Mouse (Mus musculus): ENCODE data around the gene Ammecr1. TPM values are rescaled to one million over a fixed set of nuclear protein-coding genes. Genes with fewer than 3 reads are reported as not detected.

The Ammecr1 gene
- total RNA-seq, 1 experiment, result 10.1 TPM

GRCm38 (mm10) chrX:142828184-142828908 is 138.2 kb downstream of the Ammecr1 start:
- in situ Hi-C loops (cut with MboI; ENCODE audit: low sequenced_read_pairs in 2 of 2, unreplicated experiment in 2 of 2), result loop anchor here (10.0 kb wide), 2 partner anchors 226 to 616 kb away; no protein-coding TSS in a partner anchor
- H3K36me3 ChIP-seq (ENCODE audit: control insufficient read depth, insufficient read depth, low read length, poor library complexity, severe bottlenecking), result no peaks in the 10 kb centered on the region
- H3K9ac ChIP-seq (ENCODE audit: insufficient read depth, low read depth, low read length, poor library complexity, severe bottlenecking), result no peak overlapping the region
- no peaks in the 10 kb centered on the region for H3K9me3 ChIP-seq (ENCODE audit: control insufficient read depth, insufficient read depth, low read depth, low read length)
- no peak for DNase-seq (ENCODE audit: low read depth, low spot score)
- TF ChIP-seq ZNF384 (IDR thresholded peaks at IDR 0.05; ENCODE audit: low read depth, low read length), result no peak
- TF ChIP-seq CHD2 (IDR thresholded peaks at IDR 0.05; ENCODE audit: low read depth, low read length), result no peak
- no peak for TF ChIP-seq HCFC1 (IDR thresholded peaks at IDR 0.05; ENCODE audit: borderline replicate concordance, insufficient read depth, low read length)
- TF ChIP-seq MAFK (IDR thresholded peaks at IDR 0.05; ENCODE audit: insufficient read depth, low read depth, low read length), result no peak
- no peak for TF ChIP-seq ZC3H11A (IDR thresholded peaks at IDR 0.05; ENCODE audit: borderline replicate concordance, low read depth, low read length)
- no peak overlapping the region for H3K4me3 ChIP-seq (ENCODE audit: insufficient read depth in 1 of 2, low read depth in 1 of 2, low read length in 2 of 2, poor library complexity in 1 of 2, severe bottlenecking in 1 of 2)
- no peak overlapping the region for H3K27ac ChIP-seq (ENCODE audit: insufficient read depth, low read depth, low read length, poor library complexity, severe bottlenecking)
- H3K4me1 ChIP-seq (ENCODE audit: control insufficient read depth in 2 of 2, insufficient read depth in 2 of 2, low read length in 2 of 2, poor library complexity in 1 of 2), result no peaks in the 10 kb centered on the region

DNA sequence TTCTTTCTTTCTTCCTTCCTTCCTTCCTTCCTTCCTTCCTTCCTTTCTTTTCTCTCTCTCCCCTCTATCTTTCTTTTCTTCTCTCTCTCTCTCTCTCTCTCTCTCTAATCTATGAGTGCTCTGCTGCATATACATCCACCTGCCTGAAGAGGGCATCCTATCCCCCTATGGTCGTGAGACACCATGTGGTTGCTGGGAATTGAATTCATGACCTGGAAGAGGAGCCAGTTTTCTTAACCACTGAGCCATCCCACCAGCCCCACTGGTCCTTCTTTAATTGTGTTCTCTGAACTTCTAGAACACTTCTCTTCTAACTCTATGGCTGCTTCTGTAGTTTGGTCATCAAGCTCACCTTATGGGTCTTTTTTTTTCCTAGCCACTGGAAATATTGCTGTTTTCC is 138.9 kb downstream of the Ammecr1 start:
- in situ Hi-C loops (cut with MboI; ENCODE audit: low sequenced_read_pairs in 2 of 2, unreplicated experiment in 2 of 2), result loop anchor here (10.0 kb wide), 2 partner anchors 227 to 617 kb away; no protein-coding TSS in a partner anchor
- DNase-seq (ENCODE audit: low read depth, low spot score), result no peak
- Histone ChIP-seq H3K9me3 (ENCODE audit: control insufficient read depth, insufficient read depth, low read depth, low read length) (no peaks in the 10 kb centered on the region), H3K4me1 (ENCODE audit: control insufficient read depth in 2 of 2, insufficient read depth in 2 of 2, low read length in 2 of 2, poor library complexity in 1 of 2) (no peaks in the 10 kb centered on the region), H3K4me3 (ENCODE audit: insufficient read depth in 1 of 2, low read depth in 1 of 2, low read length in 2 of 2, poor library complexity in 1 of 2, severe bottlenecking in 1 of 2) (no peak overlapping the region), H3K36me3 (ENCODE audit: control insufficient read depth, insufficient read depth, low read length, poor library complexity, severe bottlenecking) (no peaks in the 10 kb centered on the region), H3K9ac (ENCODE audit: insufficient read depth, low read depth, low read length, poor library complexity, severe bottlenecking) (no peak overlapping the region), H3K27ac (ENCODE audit: insufficient read depth, low read depth, low read length, poor library complexity, severe bottlenecking) (no peak overlapping the region)
- TF ChIP-seq CHD2 (IDR thresholded peaks at IDR 0.05; ENCODE audit: low read depth, low read length) (no peak), ZC3H11A (IDR thresholded peaks at IDR 0.05; ENCODE audit: borderline replicate concordance, low read depth, low read length) (no peak), ZNF384 (IDR thresholded peaks at IDR 0.05; ENCODE audit: low read depth, low read length) (no peak)

DNA sequence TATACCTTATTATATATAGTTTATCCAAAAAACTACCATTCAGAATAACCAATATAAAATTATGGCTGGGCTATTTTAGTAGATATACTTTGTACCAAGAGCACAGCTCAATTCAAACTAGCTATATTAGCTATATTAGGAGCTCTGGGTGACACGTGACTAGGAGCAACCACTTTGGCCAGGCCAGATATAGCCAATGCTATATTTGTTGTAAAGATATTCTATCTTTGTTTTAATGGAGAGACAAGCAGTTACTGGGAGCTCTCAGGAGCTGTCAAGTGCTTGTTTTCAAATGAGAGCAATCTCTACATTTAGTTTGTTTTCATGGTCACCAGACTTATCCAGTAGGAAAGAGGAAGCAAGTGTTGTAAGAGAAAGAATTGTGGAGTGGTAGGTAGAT is 141.2 kb downstream of the Ammecr1 start:
- H3K4me1 ChIP-seq (ENCODE audit: control insufficient read depth in 2 of 2, insufficient read depth in 2 of 2, low read length in 2 of 2, poor library complexity in 1 of 2), result no peaks in the 10 kb centered on the region
- no peak for DNase-seq (ENCODE audit: low read depth, low spot score)
- no peak overlapping the region for H3K27ac ChIP-seq (ENCODE audit: insufficient read depth, low read depth, low read length, poor library complexity, severe bottlenecking)
- TF ChIP-seq CHD2 (IDR thresholded peaks at IDR 0.05; ENCODE audit: low read depth, low read length), result no peak
- no peak for TF ChIP-seq HCFC1 (IDR thresholded peaks at IDR 0.05; ENCODE audit: borderline replicate concordance, insufficient read depth, low read length)
- no peak for TF ChIP-seq ZNF384 (IDR thresholded peaks at IDR 0.05; ENCODE audit: low read depth, low read length)
- TF ChIP-seq MAFK (IDR thresholded peaks at IDR 0.05; ENCODE audit: insufficient read depth, low read depth, low read length), result no peak
- TF ChIP-seq ZC3H11A (IDR thresholded peaks at IDR 0.05; ENCODE audit: borderline replicate concordance, low read depth, low read length), result no peak
- no peak overlapping the region for H3K9ac ChIP-seq (ENCODE audit: insufficient read depth, low read depth, low read length, poor library complexity, severe bottlenecking)
- no peaks in the 10 kb centered on the region for H3K9me3 ChIP-seq (ENCODE audit: control insufficient read depth, insufficient read depth, low read depth, low read length)
- H3K36me3 ChIP-seq (ENCODE audit: control insufficient read depth, insufficient read depth, low read length, poor library complexity, severe bottlenecking), result no peaks in the 10 kb centered on the region
- in situ Hi-C loops (cut with MboI; ENCODE audit: low sequenced_read_pairs in 2 of 2, unreplicated experiment in 2 of 2), result loop anchor here (10.0 kb wide), 2 partner anchors 229 to 619 kb away; no protein-coding TSS in a partner anchor
- no peak overlapping the region for H3K4me3 ChIP-seq (ENCODE audit: insufficient read depth in 1 of 2, low read depth in 1 of 2, low read length in 2 of 2, poor library complexity in 1 of 2, severe bottlenecking in 1 of 2)

DNA sequence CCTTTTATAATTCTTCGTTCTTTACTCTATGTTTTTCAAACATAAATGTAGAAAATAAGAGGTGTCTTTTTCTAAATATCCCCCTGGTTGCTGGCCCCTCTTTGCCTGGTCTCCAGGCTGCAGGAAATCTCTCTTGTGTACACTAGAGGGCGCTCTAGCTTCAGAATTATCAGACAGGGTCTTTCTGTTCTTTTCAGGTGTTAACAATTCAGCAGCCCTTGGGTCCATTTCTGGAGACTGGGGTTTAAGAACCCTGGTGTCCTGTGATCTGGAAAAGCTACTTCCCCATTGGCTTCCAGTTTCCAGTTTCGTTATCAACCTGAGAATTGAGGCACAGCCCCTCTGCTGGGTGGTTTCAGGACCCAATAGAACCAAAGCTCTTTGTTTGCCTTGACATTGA is 144.7 kb downstream of the Ammecr1 start:
- no peaks in the 10 kb centered on the region for H3K9me3 ChIP-seq (ENCODE audit: control insufficient read depth, insufficient read depth, low read depth, low read length)
- no peaks in the 10 kb centered on the region for H3K36me3 ChIP-seq (ENCODE audit: control insufficient read depth, insufficient read depth, low read length, poor library complexity, severe bottlenecking)
- no peak overlapping the region for H3K4me3 ChIP-seq (ENCODE audit: insufficient read depth in 1 of 2, low read depth in 1 of 2, low read length in 2 of 2, poor library complexity in 1 of 2, severe bottlenecking in 1 of 2)
- no peak overlapping the region for H3K9ac ChIP-seq (ENCODE audit: insufficient read depth, low read depth, low read length, poor library complexity, severe bottlenecking)
- TF ChIP-seq MAFK (IDR thresholded peaks at IDR 0.05; ENCODE audit: insufficient read depth, low read depth, low read length) (no peak), HCFC1 (IDR thresholded peaks at IDR 0.05; ENCODE audit: borderline replicate concordance, insufficient read depth, low read length) (no peak), ZNF384 (IDR thresholded peaks at IDR 0.05; ENCODE audit: low read depth, low read length) (no peak), ZC3H11A (IDR thresholded peaks at IDR 0.05; ENCODE audit: borderline replicate concordance, low read depth, low read length) (no peak), CHD2 (IDR thresholded peaks at IDR 0.05; ENCODE audit: low read depth, low read length) (no peak)
- no peak overlapping the region for H3K27ac ChIP-seq (ENCODE audit: insufficient read depth, low read depth, low read length, poor library complexity, severe bottlenecking)
- H3K4me1 ChIP-seq (ENCODE audit: control insufficient read depth in 2 of 2, insufficient read depth in 2 of 2, low read length in 2 of 2, poor library complexity in 1 of 2), result peaks cover 0 to 3% of the 10 kb centered on the region in 2 experiments; a peak in 1 of 4 replicates
- in situ Hi-C loops (cut with MboI; ENCODE audit: low sequenced_read_pairs in 2 of 2, unreplicated experiment in 2 of 2), result loop anchor here (5.0 to 10.0 kb wide), 3 partner anchors 233 to 623 kb away; no protein-coding TSS in a partner anchor
- DNase-seq (ENCODE audit: low read depth, low spot score), result no peak

Data from ES-E14 (cell line).